Mouse (Mus musculus) lung, embryonic 14.5 days (tissue): ENCODE measurements at regions not wholly inside any gene's neighbourhood (a gene's known extent, or its start where the extent isn't known, plus 50 kb on each side); places are given as distances from the start of the nearest gene placed in this dataset.

ENCODE experiments used
- ATAC-seq: fragments of 200-750 bp; cut with Nextera tagmentation; 2 replicates; pipeline ENCODE4 v1.8.0; 2017; ENCODE audit warnings: mild to moderate bottlenecking, moderate TSS enrichment, moderate library complexity; ENCODE audit not compliant: insufficient read depth
- DNase-seq: peaks from one replicate; pipeline ENCODE4 v3.0.0-alpha.2; 2015
- H3K27ac ChIP-seq: fragments of 300-500 bp; sonication (generic); 2 replicates; pipeline ENCODE4 v1.5.1; 2014; ENCODE audit warnings: low read depth, mild to moderate bottlenecking, moderate library complexity
- H3K27me3 ChIP-seq: fragments of 300-500 bp; sonication (generic); 2 replicates; pipeline ENCODE4 v1.6.1; 2014; ENCODE audit warnings: low read length, control low read depth; ENCODE audit not compliant: insufficient read depth
- H3K36me3 ChIP-seq: fragments of 300-500 bp; sonication (generic); 2 replicates; pipeline ENCODE4 v1.6.1; 2014; ENCODE audit warnings: control low read depth; ENCODE audit not compliant: insufficient read depth
- H3K4me1 ChIP-seq: fragments of 300-500 bp; sonication (generic); 2 replicates; pipeline ENCODE4 v1.6.1; 2014; ENCODE audit warnings: antibody characterized with exemption, control low read depth; ENCODE audit not compliant: insufficient read depth
- H3K4me2 ChIP-seq: fragments of 300-500 bp; sonication (generic); 2 replicates; pipeline ENCODE4 v1.6.1; 2014; ENCODE audit warnings: mild to moderate bottlenecking
- H3K4me3 ChIP-seq: fragments of 300-500 bp; sonication (generic); 2 replicates; pipeline ENCODE4 v1.5.1; 2014; ENCODE audit warnings: low read depth, low read length
- H3K9ac ChIP-seq: fragments of 300-500 bp; sonication (generic); 2 replicates; pipeline ENCODE4 v1.6.1; 2014
- H3K9me3 ChIP-seq: fragments of 300-500 bp; sonication (generic); 2 replicates; pipeline ENCODE4 v1.6.1; 2016; ENCODE audit warnings: low read depth, low read length, control low read depth
- CTCF ChIP-seq: IDR thresholded peaks from 2 replicates; pipeline ENCODE4 v1.5.1; 2016; ENCODE audit warnings: antibody characterized with exemption, low read depth
- WGBS: fragments of 180-500 bp; shearing (Covaris S2); extraction: QIAGEN DNeasy Blood & Tissue Kit; methylation state at CpG from one replicate; pipeline ENCODE4 v1.1.7; 2014; 5-methylcytosine and 5-hydroxymethylcytosine counted together

- ATAC-seq (no peak), DNase-seq (no peak)
- Histone ChIP-seq H3K4me3 (no peak overlapping the region), H3K4me2 (no peak overlapping the region), H3K27ac (no peak overlapping the region), H3K9me3 (no peaks in the 10 kb centered on the region), H3K36me3 (no peaks in the 10 kb centered on the region), H3K27me3 (no peaks in the 10 kb centered on the region), H3K4me1 (no peaks in the 10 kb centered on the region), H3K9ac (no peak overlapping the region)
- WGBS = 73% methylated on average over 1 of the region's 1 CpGs
- no peak for TF ChIP-seq CTCF
These were observed 171.6 kb upstream of the Egfl6 start for GRCm38 (mm10) chrX:166757152-166757551.

- H3K9me3 ChIP-seq = no peaks in the 10 kb centered on the region
- TF ChIP-seq CTCF = no peak
- 59% methylated on average over 3 of the region's 3 CpGs for WGBS
These were observed 169.6 kb upstream of the Egfl6 start for GRCm38 (mm10) chrX:166754967-166755654.

GRCm38 (mm10) chrX:166749055-166749679 is 163.6 kb upstream of the Egfl6 start:
- WGBS = 75% methylated on average over 8 of the region's 8 CpGs
- no peak for TF ChIP-seq CTCF
- H3K36me3 ChIP-seq = no peaks in the 10 kb centered on the region
- no peak overlapping the region for H3K9ac ChIP-seq
- DNase-seq (no peak), ATAC-seq (no peak)
- H3K4me3 ChIP-seq = no peak overlapping the region
- H3K27ac ChIP-seq = no peak overlapping the region
- H3K4me2 ChIP-seq = no peak overlapping the region
- no peaks in the 10 kb centered on the region for H3K4me1 ChIP-seq
- no peaks in the 10 kb centered on the region for H3K27me3 ChIP-seq
- H3K9me3 ChIP-seq = no peaks in the 10 kb centered on the region

More at GRCm38 (mm10) chrX:166754967-166755654, 169.6 kb upstream of the Egfl6 start:
- DNase-seq (no peak), ATAC-seq (no peak)
- Histone ChIP-seq H3K9ac (no peak overlapping the region), H3K27ac (no peak overlapping the region), H3K4me2 (no peak overlapping the region), H3K36me3 (no peaks in the 10 kb centered on the region), H3K27me3 (no peaks in the 10 kb centered on the region), H3K4me3 (no peak overlapping the region), H3K4me1 (no peaks in the 10 kb centered on the region)

GRCm38 (mm10) chrX:166731354-166731753 is 145.8 kb upstream of the Egfl6 start:
- DNase-seq (no peak), ATAC-seq (no peak)
- Histone ChIP-seq H3K9me3 (no peaks in the 10 kb centered on the region), H3K4me1 (no peaks in the 10 kb centered on the region), H3K27ac (no peak overlapping the region), H3K4me2 (no peak overlapping the region), H3K9ac (no peak overlapping the region), H3K36me3 (no peaks in the 10 kb centered on the region), H3K4me3 (no peak overlapping the region), H3K27me3 (no peaks in the 10 kb centered on the region)
- WGBS = 63% methylated on average over 2 of the region's 2 CpGs
- TF ChIP-seq CTCF = no peak

GRCm38 (mm10) chrX:166728622-166728928 is 143.1 kb upstream of the Egfl6 start:
- H3K9me3 ChIP-seq = no peaks in the 10 kb centered on the region
- H3K4me1 ChIP-seq = no peaks in the 10 kb centered on the region
- H3K36me3 ChIP-seq = no peaks in the 10 kb centered on the region
- no peaks in the 10 kb centered on the region for H3K27me3 ChIP-seq
- no peak for TF ChIP-seq CTCF
- no peak for DNase-seq
- no peak overlapping the region for H3K27ac ChIP-seq
- H3K4me2 ChIP-seq = no peak overlapping the region
- no peak overlapping the region for H3K9ac ChIP-seq
- 83% methylated on average over 2 of the region's 2 CpGs for WGBS
- no peak for ATAC-seq
- no peak overlapping the region for H3K4me3 ChIP-seq

GRCm38 (mm10) chrX:166727823-166728621 is 142.5 kb upstream of the Egfl6 start:
- H3K4me3 ChIP-seq = no peak overlapping the region
- no peak overlapping the region for H3K27ac ChIP-seq
- no peak for TF ChIP-seq CTCF
- no peak overlapping the region for H3K4me2 ChIP-seq
- H3K36me3 ChIP-seq = no peaks in the 10 kb centered on the region
- 29% methylated on average over 7 of the region's 7 CpGs for WGBS
- H3K9me3 ChIP-seq = no peaks in the 10 kb centered on the region
- H3K27me3 ChIP-seq = no peaks in the 10 kb centered on the region
- H3K9ac ChIP-seq = no peak overlapping the region
- DNase-seq (peak; percentile 21), ATAC-seq (peak; percentile 47; the same call in 1 of the 2 replicates)
- H3K4me1 ChIP-seq = no peaks in the 10 kb centered on the region
